Mouse (Mus musculus) intestine, postnatal 0 days (tissue): ENCODE measurements around the gene Cavin2. TPM values are rescaled to one million over a fixed set of nuclear protein-coding genes. Genes with fewer than 3 reads are reported as not detected.
A peak's percentile ranks its signal among the peaks of the same experiment; 100 is the strongest.

Experiments
- ATAC-seq: fragments of 200-750 bp; cut with Nextera tagmentation; 2 replicates; pipeline ENCODE4 v1.8.0; 2017; ENCODE audit warnings: mild to moderate bottlenecking, moderate TSS enrichment, moderate library complexity
- H3K27ac ChIP-seq: fragments of 300-500 bp; sonication (generic); 2 replicates; pipeline ENCODE4 v1.5.1; 2014; ENCODE audit warnings: mild to moderate bottlenecking, low read depth, low read length, moderate library complexity
- H3K27me3 ChIP-seq: fragments of 300-500 bp; sonication (generic); replicated peaks from 2 replicates; pipeline ENCODE4 v1.6.1; 2014; ENCODE audit warnings: low read length, mixed read lengths; ENCODE audit not compliant: control insufficient read depth, insufficient read depth
- H3K36me3 ChIP-seq: fragments of 300-500 bp; sonication (generic); 2 replicates; pipeline ENCODE4 v1.6.1; 2014; ENCODE audit warnings: mild to moderate bottlenecking, moderate library complexity; ENCODE audit not compliant: control insufficient read depth, insufficient read depth
- H3K4me1 ChIP-seq: fragments of 300-500 bp; sonication (generic); replicated peaks from 2 replicates; pipeline ENCODE4 v1.6.1; 2014; ENCODE audit warnings: antibody characterized with exemption, low read length, mixed read lengths; ENCODE audit not compliant: control insufficient read depth, insufficient read depth
- H3K4me2 ChIP-seq: fragments of 300-500 bp; sonication (generic); replicated peaks from 2 replicates; pipeline ENCODE4 v1.6.1; 2014; ENCODE audit warnings: low read depth, mild to moderate bottlenecking, moderate library complexity
- H3K4me3 ChIP-seq: fragments of 300-500 bp; sonication (generic); 2 replicates; pipeline ENCODE4 v1.5.1; 2014; ENCODE audit warnings: low read depth, low read length
- H3K9ac ChIP-seq: fragments of 300-500 bp; sonication (generic); 2 replicates; pipeline ENCODE4 v1.6.1; 2014; ENCODE audit warnings: mild to moderate bottlenecking, low read depth, low read length
- H3K9me3 ChIP-seq: fragments of 300-500 bp; sonication (generic); 2 replicates; pipeline ENCODE4 v1.6.1; 2016; ENCODE audit warnings: mixed run types; ENCODE audit not compliant: control insufficient read depth
- CTCF ChIP-seq: sonication (generic); IDR thresholded peaks from 2 replicates; pipeline ENCODE4 v1.5.1; 2016; ENCODE audit warnings: low read depth, mild to moderate bottlenecking, control low read depth, antibody characterized with exemption, moderate library complexity
- WGBS: fragments of 180-500 bp; shearing (Covaris S2); extraction: QIAGEN DNeasy Blood & Tissue Kit; methylation state at CpG from one replicate; pipeline ENCODE4 v1.1.7; 2014; 5-methylcytosine and 5-hydroxymethylcytosine counted together
- polyA plus RNA-seq: library from polyadenylated mRNA; unstranded; fragments of >200 nt; fragmentation: Nextera tagmentation; extraction: Ambion mirVana; gene quantifications from 2 replicates; pipeline ENCODE4 v1.2.1, GENCODE M21; 2015

Cavin2 gene
- polyA plus RNA-seq, 1 experiment from 2014 or later: 47.0 TPM

DNA sequence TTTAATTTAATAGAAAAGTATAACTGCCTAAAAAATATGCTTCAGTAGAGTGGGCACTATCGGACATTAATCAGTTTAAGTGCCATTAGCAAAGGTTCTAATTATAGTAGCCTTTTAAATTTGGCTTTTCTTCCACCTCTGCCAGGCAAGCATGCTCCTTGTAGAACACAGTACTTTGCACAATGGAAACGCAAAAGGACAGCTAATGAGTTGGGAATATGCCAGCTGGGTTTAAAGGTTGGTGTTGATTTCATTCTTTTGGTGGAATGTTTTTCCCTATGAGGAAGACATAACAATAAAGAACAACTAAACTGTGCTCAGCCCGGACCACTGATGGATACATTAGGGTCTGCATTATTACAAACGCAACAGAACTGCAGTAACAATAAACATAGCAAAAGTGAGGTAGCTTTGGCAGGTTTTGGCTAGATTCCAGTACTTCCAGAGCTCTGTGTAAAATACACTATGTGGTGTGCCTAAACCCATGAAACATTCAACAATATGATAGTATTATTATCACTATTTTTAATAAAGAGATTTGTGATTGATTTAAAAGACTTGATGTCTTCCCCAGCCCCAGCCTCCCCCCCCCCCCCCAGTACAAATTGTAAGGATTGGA, 16.2 kb upstream of the Cavin2 start:
- no peaks in the 10 kb centered on the region for H3K36me3 ChIP-seq
- H3K9me3 ChIP-seq: no peaks in the 10 kb centered on the region
- H3K4me3 ChIP-seq: no peak overlapping the region
- H3K9ac ChIP-seq: no peak overlapping the region
- 61% methylated on average over 4 of the region's 4 CpGs for WGBS
- no peaks in the 10 kb centered on the region for H3K27me3 ChIP-seq
- ATAC-seq: no peak
- no peaks in the 10 kb centered on the region for H3K4me1 ChIP-seq
- H3K27ac ChIP-seq: no peak overlapping the region
- no peak overlapping the region for H3K4me2 ChIP-seq
- TF ChIP-seq CTCF: no peak

DNA sequence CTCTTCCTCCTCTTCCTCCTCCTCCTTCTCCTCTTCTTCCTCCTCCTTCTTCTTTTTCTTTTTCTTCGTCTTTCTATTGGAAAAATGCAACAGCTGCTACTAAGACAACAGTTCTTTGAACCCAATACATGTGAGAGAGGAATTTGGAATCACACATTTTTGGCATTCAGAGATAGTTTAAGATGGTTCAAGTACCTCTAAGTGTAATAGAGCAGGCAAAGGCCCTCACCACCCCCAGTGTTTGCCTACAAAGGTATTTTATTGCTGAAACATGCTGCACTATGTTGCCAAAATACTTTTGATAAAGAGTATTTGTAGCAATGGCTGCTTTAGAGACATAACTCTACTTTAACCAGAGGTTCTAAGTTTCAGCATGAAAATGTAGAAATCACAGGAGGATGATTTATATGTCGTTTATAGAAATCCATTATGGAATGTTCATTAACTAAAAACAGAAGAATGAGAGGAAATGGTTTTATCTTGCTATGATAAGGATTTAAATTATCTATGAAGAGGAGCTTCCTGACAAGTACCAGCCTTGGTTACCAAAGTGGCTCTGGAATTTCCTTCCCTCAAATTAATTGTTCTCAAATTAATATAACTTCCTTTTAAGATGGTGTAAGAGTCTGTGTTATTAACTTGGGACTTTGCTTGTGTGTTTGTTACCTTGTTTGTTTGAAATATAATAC, 10.9 kb upstream of the Cavin2 start:
- ATAC-seq: no peak
- 74% methylated on average over 2 of the region's 2 CpGs for whole genome bisulfite sequencing
- Histone ChIP-seq H3K4me1 (no peaks in the 10 kb centered on the region), H3K36me3 (no peaks in the 10 kb centered on the region), H3K9ac (no peak overlapping the region), H3K9me3 (no peaks in the 10 kb centered on the region), H3K27ac (no peak overlapping the region), H3K4me2 (no peak overlapping the region), H3K4me3 (no peak overlapping the region), H3K27me3 (no peaks in the 10 kb centered on the region)
- no peak for TF ChIP-seq CTCF

DNA sequence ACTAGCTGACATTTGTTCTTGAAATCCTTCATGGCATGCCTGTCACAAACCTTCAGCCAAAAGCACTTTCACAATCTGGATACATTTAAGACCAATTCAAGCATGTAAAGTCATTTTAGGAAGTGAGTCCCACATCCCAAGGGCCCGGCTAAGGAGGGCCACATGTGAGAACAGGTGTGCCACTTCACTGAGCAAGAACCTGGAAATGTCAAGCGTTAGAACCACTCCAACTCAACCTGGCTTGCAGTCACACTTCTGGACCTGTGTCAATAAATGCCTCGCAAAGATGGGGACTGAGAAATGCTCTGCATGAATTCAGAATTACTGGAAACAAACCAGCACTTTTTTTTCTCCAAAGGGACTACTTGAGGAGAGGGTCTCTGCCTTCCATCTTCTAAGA, 725 bp upstream of the Cavin2 start:
- 0 out of 2 replicates have a peak, but pooled peaks cover 5% of the 10 kb centered on the region for H3K4me1 ChIP-seq
- WGBS: 51% methylated on average over 3 of the region's 3 CpGs
- no peak for TF ChIP-seq CTCF
- H3K27ac ChIP-seq: no peak overlapping the region
- no peak for ATAC-seq
- no peaks in the 10 kb centered on the region for H3K27me3 ChIP-seq
- no peaks in the 10 kb centered on the region for H3K9me3 ChIP-seq
- peak overlapping the region; percentile 58 for H3K4me2 ChIP-seq
- no peak overlapping the region for H3K9ac ChIP-seq
- no peaks in the 10 kb centered on the region for H3K36me3 ChIP-seq
- no peak overlapping the region; the same call in 1 of the 2 replicates for H3K4me3 ChIP-seq

DNA sequence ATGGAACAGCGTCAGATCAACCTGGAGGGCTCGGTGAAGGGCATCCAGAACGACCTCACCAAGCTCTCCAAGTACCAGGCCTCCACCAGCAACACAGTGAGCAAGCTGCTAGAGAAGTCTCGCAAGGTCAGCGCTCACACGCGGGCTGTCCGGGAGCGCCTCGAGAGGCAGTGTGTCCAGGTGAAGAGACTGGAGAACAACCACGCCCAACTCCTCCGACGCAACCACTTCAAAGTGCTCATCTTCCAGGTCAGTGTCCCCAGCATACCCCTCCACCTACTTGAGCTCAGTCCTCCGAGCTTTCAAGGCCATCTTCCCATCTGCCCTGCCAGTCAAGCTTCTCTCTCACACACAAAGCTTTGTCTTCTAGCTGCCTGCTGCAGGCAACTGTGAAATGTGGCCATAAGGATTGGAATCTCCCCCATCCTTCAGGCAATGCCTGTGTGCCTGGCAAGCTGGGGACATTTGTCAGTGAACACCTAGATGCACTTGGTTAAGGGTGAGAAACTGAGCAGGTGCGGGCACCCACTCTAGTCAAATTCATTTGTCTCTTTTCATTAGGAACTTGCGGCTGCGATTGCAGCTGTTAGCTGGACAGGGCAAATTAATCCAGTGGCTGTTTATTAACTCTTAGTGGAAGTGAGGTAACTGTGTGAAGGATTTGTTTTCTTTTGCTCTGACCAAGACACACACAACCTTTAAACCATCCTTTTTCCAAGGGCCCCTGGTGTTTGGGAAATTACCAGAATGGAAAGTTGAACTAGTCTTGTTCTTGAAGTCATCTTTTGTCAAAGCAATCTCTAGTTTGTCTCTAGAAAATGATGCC, 907 bp downstream of the Cavin2 start:
- no peak for ATAC-seq
- peak overlapping the region; percentile 57 for H3K9ac ChIP-seq

DNA sequence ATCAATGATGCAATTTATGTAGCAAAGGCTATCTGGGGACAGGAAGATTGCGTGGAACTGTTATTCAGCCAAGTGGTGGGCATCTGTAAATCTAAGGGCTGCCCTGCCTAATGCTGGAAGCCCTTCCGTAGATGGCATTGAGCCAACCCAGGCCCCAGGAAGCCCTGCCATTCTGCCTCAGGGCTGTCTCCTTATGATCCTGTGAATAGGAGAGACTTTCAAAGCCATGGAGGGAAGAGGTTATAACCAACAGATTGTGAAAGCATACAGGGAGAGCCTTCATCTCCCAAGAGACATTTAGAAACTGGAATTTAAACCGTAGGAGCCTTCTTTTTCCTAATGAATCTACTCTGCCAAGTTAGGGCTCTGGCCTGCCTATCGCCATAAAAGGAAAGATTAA, 1.7 kb downstream of the Cavin2 start:
- ATAC-seq: no peak
- Histone ChIP-seq H3K4me2 (peak overlapping the region; percentile 58), H3K4me1 (0 out of 2 replicates have a peak, but pooled peaks cover 5% of the 10 kb centered on the region), H3K36me3 (no peaks in the 10 kb centered on the region), H3K9ac (no peak overlapping the region), H3K4me3 (peak overlapping the region; percentile 29), H3K27me3 (no peaks in the 10 kb centered on the region), H3K27ac (no peak overlapping the region), H3K9me3 (no peaks in the 10 kb centered on the region)
- no peak for TF ChIP-seq CTCF
- WGBS: 52% methylated on average over 4 of the region's 4 CpGs

More for the DNA sequence above, 907 bp downstream of the Cavin2 start:
- Histone ChIP-seq H3K4me3 (peak overlapping the region; percentile 29), H3K27me3 (no peaks in the 10 kb centered on the region), H3K4me2 (peak overlapping the region; percentile 58), H3K36me3 (no peaks in the 10 kb centered on the region), H3K27ac (peak overlapping the region; percentile 78), H3K4me1 (0 out of 2 replicates have a peak, but pooled peaks cover 5% of the 10 kb centered on the region), H3K9me3 (no peaks in the 10 kb centered on the region)
- TF ChIP-seq CTCF: no peak
- WGBS: 61% methylated on average over 17 of the region's 17 CpGs

DNA sequence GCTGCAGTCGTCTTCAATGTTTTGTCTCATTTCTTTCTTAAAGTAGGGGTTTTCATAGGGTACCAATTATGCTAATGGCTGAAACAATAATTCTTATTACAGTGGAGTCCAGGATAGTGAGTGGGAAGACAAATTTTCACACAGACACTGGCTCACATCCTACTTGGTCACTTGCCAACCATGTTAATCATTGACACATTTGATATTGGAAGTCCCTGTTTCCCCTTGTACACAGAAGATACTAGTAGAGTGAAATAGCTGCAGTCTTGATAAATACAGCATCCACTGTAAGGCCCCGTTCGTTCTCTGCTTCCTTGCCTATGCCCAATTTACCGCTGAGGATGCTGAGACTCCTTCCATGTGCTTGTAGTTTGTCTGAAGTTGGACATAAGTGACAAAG, 3.4 kb downstream of the Cavin2 start:
- Histone ChIP-seq H3K9ac (no peak overlapping the region), H3K27me3 (no peaks in the 10 kb centered on the region), H3K36me3 (no peaks in the 10 kb centered on the region), H3K4me2 (peak overlapping the region; percentile 48), H3K27ac (no peak overlapping the region), H3K4me3 (peak overlapping the region; percentile 14), H3K4me1 (0 out of 2 replicates have a peak, but pooled peaks cover 5% of the 10 kb centered on the region), H3K9me3 (no peaks in the 10 kb centered on the region)
- no peak for TF ChIP-seq CTCF
- no peak for ATAC-seq
- 69% methylated on average over 4 of the region's 4 CpGs for WGBS
